Mouse (Mus musculus) small intestine, adult 2 months (tissue): ENCODE results near the gene Tmem121b. TPM values are rescaled to one million over a fixed set of nuclear protein-coding genes. Genes with fewer than 3 reads are reported as not detected.

Source experiments
- H3K27ac ChIP-seq: fragments of 200-500 bp; 2 replicates; pipeline ENCODE4 v1.5.1; 2012; ENCODE audit warnings: low read depth, low read length, control low read depth, inconsistent platforms; ENCODE audit not compliant: insufficient read depth
- H3K27me3 ChIP-seq: fragments of 200-500 bp; 2 replicates; pipeline ENCODE4 v1.6.1; 2012; ENCODE audit warnings: mild to moderate bottlenecking, moderate library complexity, low read length, inconsistent platforms; ENCODE audit not compliant: control insufficient read depth, insufficient read depth
- H3K36me3 ChIP-seq: fragments of 200-500 bp; 2 replicates; pipeline ENCODE4 v1.6.1; 2012; ENCODE audit warnings: mild to moderate bottlenecking, low read length, control low read depth, inconsistent platforms; ENCODE audit not compliant: control insufficient read depth, insufficient read depth
- H3K4me1 ChIP-seq: fragments of 200-500 bp; 2 replicates; pipeline ENCODE4 v1.6.1; 2012; ENCODE audit warnings: low read length, inconsistent platforms, mixed read lengths; ENCODE audit not compliant: control insufficient read depth, insufficient read depth, insufficient read length
- H3K4me3 ChIP-seq: fragments of 200-500 bp; 2 replicates; pipeline ENCODE4 v1.5.1; 2012; ENCODE audit warnings: low read depth, mild to moderate bottlenecking, control low read depth, inconsistent platforms, low read length, moderate library complexity
- CTCF ChIP-seq: fragments of 200-500 bp; IDR thresholded peaks from 2 replicates; pipeline ENCODE4 v1.5.1; 2012; ENCODE audit warnings: low read depth, mild to moderate bottlenecking, control low read depth, inconsistent platforms, low read length, moderate library complexity, mixed read lengths; ENCODE audit not compliant: insufficient replicate concordance, insufficient read length; ENCODE audit errors: extremely low read depth
- POLR2A ChIP-seq: fragments of 200-500 bp; IDR thresholded peaks from 2 replicates; pipeline ENCODE4 v1.6.1; 2012; ENCODE audit warnings: low read depth, mild to moderate bottlenecking, control low read depth, inconsistent platforms, low read length, moderate library complexity
- WGBS: fragments of 180-500 bp; shearing (Covaris S2); methylation state at CpG from one replicate; pipeline ENCODE4 v1.1.7; 2018; 5-methylcytosine and 5-hydroxymethylcytosine counted together
- polyA plus RNA-seq: library from polyadenylated mRNA; depleted of rRNA; stranded (reverse); fragments of >200 nt; gene quantifications from 2 replicates; pipeline ENCODE4 v1.2.3, GENCODE M21; 2012

Tmem121b gene
- polyA plus RNA-seq, 1 experiment = 0.04 TPM

- Histone ChIP-seq H3K4me3 (no peak overlapping the region), H3K27me3 (no peaks in the 10 kb centered on the region), H3K27ac (no peak overlapping the region), H3K36me3 (peaks cover 5% of the 10 kb centered on the region; the same call in 1 of the 2 replicates), H3K4me1 (no peaks in the 10 kb centered on the region)
- TF ChIP-seq POLR2A (no peak), CTCF (no peak)
- WGBS = 86% methylated on average over 6 of the region's 6 CpGs
Observed at GRCm38 (mm10) chr6:120511212-120511611, 17.6 kb upstream of the Tmem121b start.

GRCm38 (mm10) chr6:120510425-120510824 is 16.8 kb upstream of the Tmem121b start:
- Histone ChIP-seq H3K27me3 (no peaks in the 10 kb centered on the region), H3K27ac (no peak overlapping the region), H3K4me1 (no peaks in the 10 kb centered on the region), H3K4me3 (no peak overlapping the region), H3K36me3 (peaks cover 5% of the 10 kb centered on the region; the same call in 1 of the 2 replicates)
- whole genome bisulfite sequencing = 87% methylated on average over 8 of the region's 8 CpGs
- TF ChIP-seq CTCF (no peak), POLR2A (no peak)

GRCm38 (mm10) chr6:120509975-120510374 is 16.4 kb upstream of the Tmem121b start:
- Histone ChIP-seq H3K36me3 (peaks cover 5% of the 10 kb centered on the region; the same call in 1 of the 2 replicates), H3K27me3 (no peaks in the 10 kb centered on the region), H3K27ac (no peak overlapping the region), H3K4me1 (no peaks in the 10 kb centered on the region), H3K4me3 (no peak overlapping the region)
- 79% methylated on average over 7 of the region's 7 CpGs for WGBS
- no peak for TF ChIP-seq POLR2A
- TF ChIP-seq CTCF = no peak

GRCm38 (mm10) chr6:120508645-120509044 is 15.0 kb upstream of the Tmem121b start:
- H3K4me3 ChIP-seq = no peak overlapping the region
- H3K27me3 ChIP-seq = no peaks in the 10 kb centered on the region
- no peaks in the 10 kb centered on the region for H3K4me1 ChIP-seq
- peaks cover 5% of the 10 kb centered on the region; the same call in 1 of the 2 replicates for H3K36me3 ChIP-seq
- H3K27ac ChIP-seq = no peak overlapping the region
- TF ChIP-seq CTCF (no peak), POLR2A (no peak)
- 71% methylated on average over 4 of the region's 4 CpGs for WGBS

- 72% methylated on average over 4 of the region's 4 CpGs for WGBS
- no peaks in the 10 kb centered on the region for H3K4me1 ChIP-seq
- H3K36me3 ChIP-seq = peaks cover 5% of the 10 kb centered on the region; the same call in 1 of the 2 replicates
- TF ChIP-seq CTCF (no peak), POLR2A (no peak)
- H3K27me3 ChIP-seq = no peaks in the 10 kb centered on the region
- no peak overlapping the region for H3K4me3 ChIP-seq
- no peak overlapping the region for H3K27ac ChIP-seq
Observed at GRCm38 (mm10) chr6:120505531-120505930, 11.9 kb upstream of the Tmem121b start.

GRCm38 (mm10) chr6:120504051-120504450 is 10.4 kb upstream of the Tmem121b start:
- TF ChIP-seq POLR2A = no peak
- TF ChIP-seq CTCF = no peak
- H3K36me3 ChIP-seq = no peaks in the 10 kb centered on the region
- H3K4me1 ChIP-seq = no peaks in the 10 kb centered on the region
- H3K27me3 ChIP-seq = no peaks in the 10 kb centered on the region
- WGBS = 77% methylated on average over 3 of the region's 3 CpGs
- no peak overlapping the region for H3K4me3 ChIP-seq
- no peak overlapping the region for H3K27ac ChIP-seq

GRCm38 (mm10) chr6:120496544-120496943 is 2.9 kb upstream of the Tmem121b start:
- 46% methylated on average over 3 of the region's 3 CpGs for WGBS
- TF ChIP-seq CTCF = no peak
- no peak for TF ChIP-seq POLR2A
- peaks cover 14% of the 10 kb centered on the region for H3K4me1 ChIP-seq
- no peak overlapping the region for H3K27ac ChIP-seq
- no peak overlapping the region for H3K4me3 ChIP-seq
- H3K27me3 ChIP-seq = peaks cover 32% of the 10 kb centered on the region
- H3K36me3 ChIP-seq = no peaks in the 10 kb centered on the region
